18 mouse cellular contexts compared by ENCODE assay signal in genomic region chr10:43279637-43280288, GRCm38 (mm10). TPM values are rescaled to one million over a fixed set of nuclear protein-coding genes. Genes with fewer than 3 reads are reported as not detected.
DNase-seq lines count a peak whose midpoint lies in the region; ATAC-seq and TF ChIP-seq lines count a peak whose summit lies in the region.
"Had no signal": no experiment of that assay in that cellular context is flagged by ENCODE, and none has a peak within 500 bp of the region (broad histone marks: within the 10 kb centered on the region; RNA-seq: fewer than 3 reads in every experiment).

No protein-coding gene starts in this region.

- TF ChIP-seq POLR2A in limb, embryonic 14.5 days (IDR thresholded peaks at IDR 0.05; ENCODE audit: borderline replicate concordance, extremely low read depth, insufficient read depth, insufficient read length) = no peak

- H3K27me3 ChIP-seq in forebrain, embryonic 13.5 days = no peaks in the 10 kb centered on the region
- no peaks in the 10 kb centered on the region for H3K27me3 ChIP-seq in forebrain, embryonic 12.5 days
- H3K27me3 ChIP-seq in limb, embryonic 14.5 days (ENCODE audit: control insufficient read depth, insufficient read depth, low read length) = no peaks in the 10 kb centered on the region
- H3K27me3 ChIP-seq: embryonic facial prominence, embryonic 15.5 days; heart, embryonic 15.5 days; liver, embryonic 12.5 days; lung, embryonic 15.5 days; megakaryocyte, embryonic 14.5 days; Patski had no signal

- no peaks in the 10 kb centered on the region for H3K9me3 ChIP-seq in forebrain, embryonic 13.5 days (replicated peaks)
- H3K9me3 ChIP-seq in forebrain, embryonic 12.5 days = no peaks in the 10 kb centered on the region
- H3K9me3 ChIP-seq in limb, embryonic 14.5 days (ENCODE audit: control insufficient read depth, low read length) = no peaks in the 10 kb centered on the region
- H3K9me3 ChIP-seq: embryonic facial prominence, embryonic 15.5 days; heart, embryonic 15.5 days; liver, embryonic 12.5 days; lung, embryonic 15.5 days; megakaryocyte, embryonic 14.5 days had no signal

- H3K9ac ChIP-seq in forebrain, embryonic 13.5 days = no peak overlapping the region
- no peak overlapping the region for H3K9ac ChIP-seq in forebrain, embryonic 12.5 days
- no peak overlapping the region for H3K9ac ChIP-seq in limb, embryonic 14.5 days (ENCODE audit: low read depth, low read length, severe bottlenecking)
- H3K9ac ChIP-seq: embryonic facial prominence, embryonic 15.5 days; heart, embryonic 15.5 days; liver, embryonic 12.5 days; lung, embryonic 15.5 days had no signal

- no peak overlapping the region for H3K4me2 ChIP-seq in forebrain, embryonic 13.5 days
- no peak overlapping the region for H3K4me2 ChIP-seq in forebrain, embryonic 12.5 days
- no peak overlapping the region for H3K4me2 ChIP-seq in limb, embryonic 14.5 days (replicated peaks; ENCODE audit: low read depth, low read length, severe bottlenecking)
- H3K4me2 ChIP-seq: embryonic facial prominence, embryonic 15.5 days; heart, embryonic 15.5 days; liver, embryonic 12.5 days; lung, embryonic 15.5 days had no signal

- peaks cover 32% of the 10 kb centered on the region for H3K4me1 ChIP-seq in forebrain, embryonic 13.5 days
- peaks cover 22% of the 10 kb centered on the region for H3K4me1 ChIP-seq in forebrain, embryonic 12.5 days
- peaks cover 14% of the 10 kb centered on the region for H3K4me1 ChIP-seq in limb, embryonic 14.5 days (ENCODE audit: control insufficient read depth, insufficient read depth, low read length)
- H3K4me1 ChIP-seq: heart, embryonic 15.5 days; lung, embryonic 15.5 days had no signal

- no peaks in the 10 kb centered on the region for H3K36me3 ChIP-seq in forebrain, embryonic 13.5 days (ENCODE audit: poor library complexity, severe bottlenecking)
- no peaks in the 10 kb centered on the region for H3K36me3 ChIP-seq in forebrain, embryonic 12.5 days (replicated peaks)
- no peaks in the 10 kb centered on the region for H3K36me3 ChIP-seq in limb, embryonic 14.5 days (ENCODE audit: control insufficient read depth, insufficient read depth, low read length)
- H3K36me3 ChIP-seq: embryonic facial prominence, embryonic 15.5 days; heart, embryonic 15.5 days; liver, embryonic 12.5 days; lung, embryonic 15.5 days had no signal

- WGBS in forebrain, embryonic 13.5 days = 78% methylated on average over 5 of the region's 5 CpGs
- 87% methylated on average over 5 of the region's 5 CpGs for WGBS in forebrain, embryonic 12.5 days
- WGBS in limb, embryonic 14.5 days = 56% methylated on average over 5 of the region's 5 CpGs

- TF ChIP-seq CTCF in layer of hippocampus, adult 2 months (conservative IDR thresholded peaks at IDR 0.05) = no peak

- no peak overlapping the region for H3K4me3 ChIP-seq in forebrain, embryonic 13.5 days
- H3K4me3 ChIP-seq in forebrain, embryonic 12.5 days (replicated peaks) = no peak overlapping the region
- H3K4me3 ChIP-seq in layer of hippocampus, adult 2 months = 0 out of 2 replicates have a peak overlapping the region, but pooled peaks have one; percentile 2
- H3K4me3 ChIP-seq in limb, embryonic 14.5 days (replicated peaks; ENCODE audit: low read length) = no peak overlapping the region
- H3K4me3 ChIP-seq: embryonic facial prominence, embryonic 15.5 days; heart, embryonic 15.5 days; liver, embryonic 12.5 days; lung, embryonic 15.5 days; megakaryocyte, embryonic 14.5 days had no signal

- peak; percentile 44; the same call in 1 of the 2 replicates for ATAC-seq in forebrain, embryonic 13.5 days
- ATAC-seq in forebrain, embryonic 12.5 days (ENCODE audit: low FRiP score) = no peak
- ATAC-seq in limb, embryonic 14.5 days (ENCODE audit: low FRiP score, low read depth) = peak; percentile 55; the same call in 1 of the 2 replicates
- ATAC-seq: liver, embryonic 12.5 days; Patski had no signal

- H3K27ac ChIP-seq in forebrain, embryonic 13.5 days = no peak overlapping the region
- no peak overlapping the region for H3K27ac ChIP-seq in forebrain, embryonic 12.5 days
- H3K27ac ChIP-seq in layer of hippocampus, adult 2 months = peak overlapping the region; percentile 83
- peak overlapping the region; percentile 9; the same call in 1 of the 2 replicates for H3K27ac ChIP-seq in limb, embryonic 14.5 days (replicated peaks; ENCODE audit: low read depth, low read length)
- H3K27ac ChIP-seq: embryonic facial prominence, embryonic 15.5 days; heart, embryonic 15.5 days; liver, embryonic 12.5 days; lung, embryonic 15.5 days had no signal

- DNase-seq in layer of hippocampus, adult 2 months (ENCODE audit: low spot score in 2 of 2) = peak in 1 of 2 experiments; percentile 13
- DNase-seq in layer of hippocampus, postnatal 36 days = no peak
- peak; percentile 36 for DNase-seq in NIH3T3 (ENCODE audit: low read depth)
- peak; percentile 67 for DNase-seq in limb, embryonic 14.5 days (ENCODE audit: low spot score)
- DNase-seq in cerebellum, postnatal 10 days = no peak
- DNase-seq in gastrocnemius, postnatal 36 days = no peak
- DNase-seq: cerebellum, postnatal 36 days; kidney, adult 8-10 months; kidney, postnatal 4 days; right cerebral cortex, postnatal 14 days had no signal

- intact Hi-C loops in gastrocnemius, postnatal 36 days (cut with DNase I) = no loop called here

RNA-seq across cellular contexts. Expression of gene Pdss2, which starts 58.5 kb away (rescaled TPM):
- 15.9 and 16.2 TPM in 2 replicates for polyA plus RNA-seq in forebrain, embryonic 13.5 days (2015; fragmentation: Nextera tagmentation; extraction: Ambion mirVana)
- polyA plus RNA-seq in forebrain, embryonic 12.5 days (2016; fragmentation: Nextera tagmentation; extraction: Ambion mirVana) = 17.0 and 17.8 TPM in 2 replicates
- 10 to 100 TPM; 17.6 to 17.8 TPM for total RNA-seq in layer of hippocampus, adult 2 months (2021)
- 10 to 100 TPM; 14.0 to 19.2 TPM for total RNA-seq in layer of hippocampus, postnatal 36 days (2021)
- polyA plus RNA-seq in limb, embryonic 14.5 days (2012; rRNA removed) = 8.8 and 9.5 TPM in 2 replicates
- polyA plus RNA-seq in limb, embryonic 14.5 days (2014; fragmentation: Nextera tagmentation; extraction: Ambion mirVana) = 9.3 and 10.1 TPM in 2 replicates
- total RNA-seq in gastrocnemius, postnatal 36 days (2021) = 10 to 100 TPM; 20.1 to 20.6 TPM

Comparison
In these comparisons a context has a peak if more than half of its experiments do, and no peak if none do; other contexts are left out.
1. H3K27ac ChIP-seq: peak in layer of hippocampus, adult 2 months (single experiment) and limb, embryonic 14.5 days (single experiment); none in forebrain, embryonic 13.5 days (single experiment) and forebrain, embryonic 12.5 days (single experiment).
2. DNase-seq: peak in NIH3T3 (single experiment) and limb, embryonic 14.5 days (single experiment); none in layer of hippocampus, postnatal 36 days (0 of 2), cerebellum, postnatal 10 days (0 of 2) and gastrocnemius, postnatal 36 days (0 of 2).